Mouse (Mus musculus): ENCODE data around the gene Ahnak2. TPM values are rescaled to one million over a fixed set of nuclear protein-coding genes. Genes with fewer than 3 reads are reported as not detected.
"Not testable (repeated sequence)": the region's sequence is repeated elsewhere in the genome, so short reads cannot be mapped to it uniquely, and the experiment has no call there.

The Ahnak2 gene
- 0.26 and 0.61 TPM in 2 replicates for polyA plus RNA-seq (2014; fragmentation: Nextera tagmentation; extraction: Ambion mirVana)

- H3K9me3 ChIP-seq (ENCODE audit: control insufficient read depth, low read length), result no peaks in the 10 kb centered on the region
- no peaks in the 10 kb centered on the region for H3K36me3 ChIP-seq (ENCODE audit: control insufficient read depth, insufficient read depth, low read length)
- peaks cover 13% of the 10 kb centered on the region for H3K27me3 ChIP-seq (ENCODE audit: control insufficient read depth, insufficient read depth, low read length)
- ATAC-seq (ENCODE audit: insufficient read depth, low FRiP score, low TSS enrichment) (peak; percentile 82), DNase-seq (ENCODE audit: low spot score) (peak; percentile 79)
- peak within 1 kb of the TSS; percentile 100 for H3K4me2 ChIP-seq (ENCODE audit: low read depth)
- peak within 1 kb of the TSS; percentile 52 for H3K4me3 ChIP-seq (ENCODE audit: low read depth, low read length)
- H3K9ac ChIP-seq (ENCODE audit: low read length), result peak within 1 kb of the TSS; percentile 58
- 6% methylated on average over 55 of the region's 69 CpGs for WGBS
- 0 out of 2 replicates have a peak, but pooled peaks cover 6% of the 10 kb centered on the region for H3K4me1 ChIP-seq (ENCODE audit: control insufficient read depth, insufficient read depth, low read length)
- no peak within 1 kb of the TSS for H3K27ac ChIP-seq (ENCODE audit: low read depth, low read length)
Measured at GRCm38 (mm10) chr12:112801864-112802846, at the start of gene Ahnak2. Gene Ahnak2, minus strand, starts transcription at chr12:112802657.

DNA sequence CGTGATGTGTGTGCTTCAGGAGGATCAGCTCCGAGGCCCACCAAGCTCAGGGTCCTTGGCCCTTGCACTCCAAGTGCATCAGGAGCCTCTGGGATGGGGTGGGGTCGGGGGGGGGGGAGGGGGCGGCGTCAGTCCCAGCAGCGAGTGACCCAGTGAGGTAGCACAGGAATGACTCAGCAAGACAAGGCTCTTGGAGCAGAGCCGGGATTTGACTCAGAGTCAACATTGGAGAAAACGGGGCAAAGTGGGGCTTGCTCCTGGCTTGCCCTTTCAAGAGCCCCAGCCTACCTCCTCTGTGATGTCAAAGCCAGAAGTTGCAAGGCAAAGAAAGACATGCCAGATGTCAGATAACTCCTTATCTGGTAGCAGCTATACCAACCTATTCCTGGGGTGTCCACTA is 48.7 kb upstream of the Ahnak2 start:
- no peak for DNase-seq (ENCODE audit: low spot score)
- Histone ChIP-seq H3K4me3 (ENCODE audit: low read depth, low read length) (no peak overlapping the region), H3K9me3 (ENCODE audit: control insufficient read depth, low read length) (no peaks in the 10 kb centered on the region), H3K27ac (ENCODE audit: low read depth, low read length) (no peak overlapping the region), H3K27me3 (ENCODE audit: control insufficient read depth, insufficient read depth, low read length) (no peaks in the 10 kb centered on the region), H3K4me1 (ENCODE audit: control insufficient read depth, insufficient read depth, low read length) (no peaks in the 10 kb centered on the region), H3K9ac (ENCODE audit: low read length) (no peak overlapping the region), H3K4me2 (ENCODE audit: low read depth) (no peak overlapping the region), H3K36me3 (ENCODE audit: control insufficient read depth, insufficient read depth, low read length) (no peaks in the 10 kb centered on the region)
- 57% methylated on average over 7 of the region's 8 CpGs for WGBS
- ATAC-seq (ENCODE audit: insufficient read depth, low FRiP score, low TSS enrichment), result no peak

GRCm38 (mm10) chr12:112850344-112850743 is 47.9 kb upstream of the Ahnak2 start:
- WGBS, result 89% methylated on average over 9 of the region's 9 CpGs
- no peak overlapping the region for H3K27ac ChIP-seq (ENCODE audit: low read depth, low read length)
- no peak for ATAC-seq (ENCODE audit: insufficient read depth, low FRiP score, low TSS enrichment)

GRCm38 (mm10) chr12:112849235-112850022 is 47.0 kb upstream of the Ahnak2 start:
- ATAC-seq (ENCODE audit: insufficient read depth, low FRiP score, low TSS enrichment) (no peak), DNase-seq (ENCODE audit: low spot score) (no peak)
- Histone ChIP-seq H3K27ac (ENCODE audit: low read depth, low read length) (no peak overlapping the region), H3K4me1 (ENCODE audit: control insufficient read depth, insufficient read depth, low read length) (no peaks in the 10 kb centered on the region), H3K9ac (ENCODE audit: low read length) (no peak overlapping the region), H3K4me2 (ENCODE audit: low read depth) (no peak overlapping the region), H3K36me3 (ENCODE audit: control insufficient read depth, insufficient read depth, low read length) (no peaks in the 10 kb centered on the region), H3K9me3 (ENCODE audit: control insufficient read depth, low read length) (no peaks in the 10 kb centered on the region), H3K27me3 (ENCODE audit: control insufficient read depth, insufficient read depth, low read length) (no peaks in the 10 kb centered on the region), H3K4me3 (ENCODE audit: low read depth, low read length) (no peak overlapping the region)
- WGBS, result 87% methylated on average over 11 of the region's 11 CpGs

More at GRCm38 (mm10) chr12:112850344-112850743, 47.9 kb upstream of the Ahnak2 start:
- Histone ChIP-seq H3K4me2 (ENCODE audit: low read depth) (no peak overlapping the region), H3K9me3 (ENCODE audit: control insufficient read depth, low read length) (no peaks in the 10 kb centered on the region), H3K9ac (ENCODE audit: low read length) (no peak overlapping the region), H3K27me3 (ENCODE audit: control insufficient read depth, insufficient read depth, low read length) (no peaks in the 10 kb centered on the region), H3K36me3 (ENCODE audit: control insufficient read depth, insufficient read depth, low read length) (no peaks in the 10 kb centered on the region), H3K4me3 (ENCODE audit: low read depth, low read length) (no peak overlapping the region), H3K4me1 (ENCODE audit: control insufficient read depth, insufficient read depth, low read length) (no peaks in the 10 kb centered on the region)
- no peak for DNase-seq (ENCODE audit: low spot score)

DNA sequence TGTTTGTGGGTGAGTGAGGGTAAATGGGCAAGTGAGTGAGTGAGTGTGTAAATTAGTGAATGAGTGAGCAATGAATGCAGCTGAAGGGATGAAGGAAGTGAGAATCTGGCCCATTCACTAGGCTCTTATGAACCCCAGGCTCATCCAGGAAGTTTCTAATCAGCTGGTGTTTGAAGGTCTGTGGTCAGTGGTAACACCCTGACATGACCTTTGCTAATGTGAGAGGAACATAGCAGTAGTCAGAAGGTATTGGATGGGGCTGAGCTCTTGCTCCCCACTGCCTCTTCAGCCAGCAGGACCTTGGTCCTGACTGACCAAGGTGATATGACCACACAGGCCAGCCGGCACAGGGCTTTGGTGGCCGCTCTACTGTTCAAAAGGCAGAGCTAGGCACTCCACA is 45.4 kb upstream of the Ahnak2 start:
- Histone ChIP-seq H3K4me1 (ENCODE audit: control insufficient read depth, insufficient read depth, low read length) (no peaks in the 10 kb centered on the region), H3K27ac (ENCODE audit: low read depth, low read length) (no peak overlapping the region), H3K9ac (ENCODE audit: low read length) (no peak overlapping the region), H3K4me2 (ENCODE audit: low read depth) (no peak overlapping the region), H3K4me3 (ENCODE audit: low read depth, low read length) (no peak overlapping the region), H3K9me3 (ENCODE audit: control insufficient read depth, low read length) (no peaks in the 10 kb centered on the region), H3K36me3 (ENCODE audit: control insufficient read depth, insufficient read depth, low read length) (no peaks in the 10 kb centered on the region), H3K27me3 (ENCODE audit: control insufficient read depth, insufficient read depth, low read length) (no peaks in the 10 kb centered on the region)
- WGBS, result 94% methylated on average over 2 of the region's 2 CpGs
- ATAC-seq (ENCODE audit: insufficient read depth, low FRiP score, low TSS enrichment) (no peak), DNase-seq (ENCODE audit: low spot score) (no peak)

- no peaks in the 10 kb centered on the region for H3K9me3 ChIP-seq (ENCODE audit: control insufficient read depth, low read length)
- no peaks in the 10 kb centered on the region for H3K27me3 ChIP-seq (ENCODE audit: control insufficient read depth, insufficient read depth, low read length)
- no peaks in the 10 kb centered on the region for H3K4me1 ChIP-seq (ENCODE audit: control insufficient read depth, insufficient read depth, low read length)
- ATAC-seq (ENCODE audit: insufficient read depth, low FRiP score, low TSS enrichment) (peak; percentile 60; the same call in 1 of the 2 replicates), DNase-seq (ENCODE audit: low spot score) (peak; percentile 85)
- H3K36me3 ChIP-seq (ENCODE audit: control insufficient read depth, insufficient read depth, low read length), result no peaks in the 10 kb centered on the region
- WGBS, result 18% methylated on average over 3 of the region's 3 CpGs
- no peak overlapping the region for H3K9ac ChIP-seq (ENCODE audit: low read length)
- H3K27ac ChIP-seq (ENCODE audit: low read depth, low read length), result no peak overlapping the region
- H3K4me2 ChIP-seq (ENCODE audit: low read depth), result no peak overlapping the region
- H3K4me3 ChIP-seq (ENCODE audit: low read depth, low read length), result no peak overlapping the region
Measured at GRCm38 (mm10) chr12:112843803-112844202, 41.3 kb upstream of the Ahnak2 start.

DNA sequence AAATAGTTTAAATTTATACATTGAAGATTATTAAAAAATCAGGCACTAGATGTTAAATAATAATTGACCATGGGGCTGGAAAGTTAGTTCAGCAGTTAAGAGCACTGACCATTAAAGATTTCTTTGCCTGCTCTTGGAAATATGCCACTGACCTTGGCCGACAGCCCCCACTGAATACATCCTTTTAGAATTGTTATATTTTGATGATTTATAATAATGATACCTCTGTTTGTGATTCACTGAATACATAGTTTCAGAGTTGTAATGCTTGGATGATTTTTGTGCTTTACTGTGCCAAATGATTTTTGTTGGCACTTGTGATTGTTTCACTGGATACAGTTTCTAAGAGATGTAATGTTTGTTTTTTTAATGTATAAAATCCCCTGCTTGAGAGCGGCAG is 39.7 kb upstream of the Ahnak2 start:
- not testable (repeated sequence) for H3K9me3 ChIP-seq (ENCODE audit: control insufficient read depth, low read length); DNase-seq (ENCODE audit: low spot score); H3K27me3 ChIP-seq (ENCODE audit: control insufficient read depth, insufficient read depth, low read length); H3K9ac ChIP-seq (ENCODE audit: low read length); H3K4me3 ChIP-seq (ENCODE audit: low read depth, low read length); H3K36me3 ChIP-seq (ENCODE audit: control insufficient read depth, insufficient read depth, low read length); H3K27ac ChIP-seq (ENCODE audit: low read depth, low read length); H3K4me1 ChIP-seq (ENCODE audit: control insufficient read depth, insufficient read depth, low read length); H3K4me2 ChIP-seq (ENCODE audit: low read depth); ATAC-seq (ENCODE audit: insufficient read depth, low FRiP score, low TSS enrichment)
- WGBS, result 96% methylated on average over 2 of the region's 2 CpGs

- H3K27ac ChIP-seq (ENCODE audit: low read depth, low read length); H3K4me1 ChIP-seq (ENCODE audit: control insufficient read depth, insufficient read depth, low read length); H3K4me3 ChIP-seq (ENCODE audit: low read depth, low read length); ATAC-seq (ENCODE audit: insufficient read depth, low FRiP score, low TSS enrichment); H3K36me3 ChIP-seq (ENCODE audit: control insufficient read depth, insufficient read depth, low read length); H3K9me3 ChIP-seq (ENCODE audit: control insufficient read depth, low read length); H3K9ac ChIP-seq (ENCODE audit: low read length); H3K4me2 ChIP-seq (ENCODE audit: low read depth); H3K27me3 ChIP-seq (ENCODE audit: control insufficient read depth, insufficient read depth, low read length): not testable (repeated sequence)
- WGBS, result 68% methylated on average over 4 of the region's 4 CpGs
- DNase-seq (ENCODE audit: low spot score), result peak; percentile 4
Measured at GRCm38 (mm10) chr12:112841338-112841892, 39.0 kb upstream of the Ahnak2 start.
